Mouse (Mus musculus): ENCODE results near the gene Vapb.

GRCm38 (mm10) chr2:173764629-173765028, 27.3 kb downstream of the Vapb start:
- TF ChIP-seq POLR2A (IDR thresholded peaks at IDR 0.05; ENCODE audit: extremely low read depth, insufficient read depth, low read length) (no peak), CTCF (IDR thresholded peaks at IDR 0.05; ENCODE audit: low read depth, low read length) (no peak)
